Mouse (Mus musculus) embryo, embryonic 9.5 days (tissue): ENCODE results near the gene Kif26a.
A peak's percentile ranks its signal among the peaks of the same experiment; 100 is the strongest.

Experiments used
- DNase-seq: peaks from one replicate; pipeline ENCODE4 v3.0.0-alpha.2; 2017; ENCODE audit errors: extremely low spot score

Kif26a gene

DNA sequence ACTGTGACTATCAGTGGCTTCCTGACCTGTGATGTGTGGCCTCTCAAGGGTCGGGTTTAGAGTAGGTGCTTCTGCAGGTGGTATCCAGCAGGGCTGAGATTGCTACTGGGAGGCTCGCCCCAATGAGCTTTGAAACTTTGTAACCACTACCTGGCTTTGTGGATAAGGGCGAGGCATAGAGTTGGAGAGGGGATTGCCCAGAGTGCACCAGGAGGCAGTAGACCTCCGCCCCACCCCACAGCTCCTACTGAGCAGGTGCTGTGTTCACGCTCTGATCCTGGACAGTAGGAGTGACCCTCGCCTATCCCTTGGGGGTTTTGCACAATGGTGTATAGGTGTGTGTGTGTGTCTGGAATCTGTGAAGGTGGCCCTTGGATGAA is 18.8 kb downstream of the Kif26a start:
- no peak for DNase-seq

- no peak for DNase-seq
Observed at GRCm38 (mm10) chr12:112169240-112169639, 23.2 kb downstream of the Kif26a start.

DNA sequence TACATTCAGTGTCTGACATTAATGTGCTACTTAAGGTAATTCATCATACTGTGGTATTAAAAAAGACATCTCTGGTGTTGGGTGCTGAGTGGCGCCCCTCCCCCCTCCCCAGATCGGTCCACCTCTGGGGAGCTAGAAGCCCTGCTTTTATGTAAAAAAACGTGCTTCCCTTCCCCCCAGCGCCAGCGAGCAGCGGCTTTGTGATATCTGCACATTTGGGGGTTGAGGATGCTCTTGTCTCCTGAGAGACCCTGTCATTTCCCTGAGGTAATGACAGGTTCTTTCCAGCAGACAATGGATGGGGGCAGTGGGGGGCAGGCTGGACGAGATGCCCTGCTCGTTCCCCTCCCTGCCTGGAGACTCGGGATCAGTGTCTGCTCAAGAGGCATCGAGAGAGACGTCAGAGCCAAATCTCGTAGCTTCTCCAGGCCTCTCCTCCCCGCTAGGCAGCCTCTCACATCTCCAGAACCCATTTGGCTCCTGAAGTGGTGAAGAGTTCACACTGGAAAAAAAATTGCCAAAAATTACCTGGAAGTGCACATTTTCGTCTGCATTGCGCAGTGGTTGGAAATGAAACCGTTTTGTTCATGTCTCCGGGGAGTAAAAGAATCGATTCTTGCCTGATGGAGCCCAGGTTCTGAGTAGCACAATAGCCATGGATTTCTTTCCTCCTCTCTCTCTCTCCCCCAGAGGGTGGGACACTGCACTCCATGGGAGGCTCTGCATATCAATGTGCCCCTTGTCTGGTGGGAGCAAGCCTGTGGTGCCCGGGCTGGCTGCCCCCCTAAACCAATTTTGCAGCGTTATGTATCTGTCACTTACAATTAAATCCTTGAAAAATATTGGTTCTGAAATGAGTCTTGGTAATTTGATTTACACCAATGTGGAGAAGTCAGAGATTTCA is 24.9 kb downstream of the Kif26a start:
- DNase-seq, result no peak

DNA sequence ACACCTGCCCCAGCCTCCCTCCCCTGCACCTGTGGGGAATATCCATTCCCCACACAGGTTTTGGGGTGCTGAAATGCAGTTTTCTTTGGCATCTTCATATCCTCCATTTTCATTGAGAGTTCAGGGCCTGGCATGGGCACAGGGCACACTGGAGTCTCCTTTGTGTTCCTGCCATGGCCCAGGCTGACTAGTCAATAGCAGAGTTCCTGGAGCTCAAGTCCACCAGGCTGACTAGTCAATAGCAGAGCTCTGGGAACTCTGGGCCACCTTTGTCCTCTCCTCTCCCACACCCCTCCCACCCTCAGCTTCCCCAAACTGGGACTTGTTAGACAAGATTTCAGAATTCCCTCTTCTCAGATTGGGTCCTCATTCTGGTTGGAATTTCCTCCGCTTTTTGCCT is 25.6 kb downstream of the Kif26a start:
- no peak for DNase-seq

GRCm38 (mm10) chr12:112172214-112172613 is 26.2 kb downstream of the Kif26a start:
- no peak for DNase-seq

GRCm38 (mm10) chr12:112177679-112178078 is 31.7 kb downstream of the Kif26a start:
- no peak for DNase-seq

DNA sequence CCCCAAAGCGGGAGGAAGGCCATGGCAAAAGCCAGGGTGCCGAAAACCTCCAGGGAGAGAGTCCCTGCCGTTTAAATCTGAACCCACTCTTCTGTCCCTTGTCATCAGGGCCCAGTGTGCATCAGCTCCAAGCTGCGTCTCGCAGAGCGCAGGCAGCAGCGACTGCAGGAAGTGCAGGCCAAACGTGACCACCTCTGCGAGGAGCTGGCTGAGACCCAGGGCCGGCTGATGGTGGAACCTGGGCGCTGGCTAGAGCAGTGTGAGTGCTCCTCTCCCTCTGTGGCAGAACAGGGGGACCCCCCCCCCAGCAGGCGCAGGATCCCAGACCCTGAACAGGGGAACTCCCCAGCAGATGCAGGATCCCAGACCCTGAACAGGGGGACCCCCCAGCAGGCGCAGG is 33.7 kb downstream of the Kif26a start:
- DNase-seq, result no peak

- no peak for DNase-seq
Observed at GRCm38 (mm10) chr12:112181921-112182608, 36.1 kb downstream of the Kif26a start.

- no peak for DNase-seq
Observed at GRCm38 (mm10) chr12:112182609-112182955, 36.6 kb downstream of the Kif26a start.

DNA sequence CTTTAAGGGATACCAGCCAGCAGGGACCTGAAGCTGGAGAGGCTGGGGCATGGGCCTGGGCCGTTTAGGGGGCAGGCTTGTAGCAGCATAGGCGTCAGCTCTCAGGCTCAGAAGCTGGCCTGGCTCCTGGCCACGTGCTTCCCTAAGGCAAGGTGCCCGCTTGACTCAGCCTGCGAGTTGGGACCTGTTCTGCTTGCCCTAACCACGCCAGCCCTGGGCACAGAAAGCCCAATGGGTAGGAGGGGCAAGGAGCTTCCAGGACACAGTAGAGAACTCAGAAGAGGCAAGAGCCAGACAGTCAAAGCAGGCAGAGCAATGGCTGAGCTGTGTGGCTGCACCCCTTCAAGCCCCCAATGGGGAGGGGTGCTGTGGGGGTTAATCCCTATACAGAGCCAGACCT is 37.7 kb downstream of the Kif26a start:
- no peak for DNase-seq

DNA sequence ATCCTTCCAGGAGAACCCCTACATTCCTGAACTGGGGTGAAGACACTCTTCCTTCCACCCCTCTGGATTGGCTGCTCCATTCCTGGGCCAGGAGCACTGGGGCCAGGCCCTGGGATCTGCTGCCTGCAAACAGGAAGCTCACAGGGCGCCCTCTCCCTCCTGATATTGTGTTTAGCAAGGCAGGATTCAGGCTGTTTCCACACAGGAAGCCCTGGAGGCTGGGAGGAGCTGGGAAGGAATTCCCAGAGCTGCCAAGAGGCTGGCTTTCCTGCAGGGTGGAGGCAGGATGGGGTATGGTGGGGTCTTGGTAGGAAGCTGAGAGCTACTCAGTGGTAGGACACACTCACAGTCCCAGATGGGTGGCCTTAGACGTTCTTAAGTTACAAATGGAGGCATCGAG is 38.4 kb downstream of the Kif26a start:
- DNase-seq, result peak; percentile 45

GRCm38 (mm10) chr12:112186899-112187298 is 40.9 kb downstream of the Kif26a start:
- DNase-seq, result no peak

- DNase-seq, result no peak
Observed at GRCm38 (mm10) chr12:112191753-112192152, 45.7 kb downstream of the Kif26a start.

DNA sequence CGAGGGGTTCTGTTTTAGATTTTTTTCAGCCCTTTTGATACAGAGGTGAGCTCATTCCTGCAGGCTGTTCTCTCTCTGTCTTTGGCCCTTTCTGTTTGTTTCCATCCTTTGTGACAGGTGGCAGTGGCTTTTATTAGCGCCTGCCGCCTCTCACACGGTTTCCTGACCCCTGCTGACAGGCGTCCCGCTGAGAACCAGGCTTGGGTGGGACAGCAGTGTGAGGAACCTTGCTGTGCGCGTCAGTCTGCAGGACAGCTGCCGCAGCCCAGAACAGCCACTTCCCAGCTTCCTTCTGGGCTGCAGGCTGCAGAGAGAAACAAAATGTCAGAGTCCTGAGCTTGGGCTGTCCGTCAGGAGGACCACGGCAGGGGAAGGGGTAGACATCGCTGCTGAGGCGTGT is 49.0 kb downstream of the Kif26a start:
- DNase-seq, result no peak

DNA sequence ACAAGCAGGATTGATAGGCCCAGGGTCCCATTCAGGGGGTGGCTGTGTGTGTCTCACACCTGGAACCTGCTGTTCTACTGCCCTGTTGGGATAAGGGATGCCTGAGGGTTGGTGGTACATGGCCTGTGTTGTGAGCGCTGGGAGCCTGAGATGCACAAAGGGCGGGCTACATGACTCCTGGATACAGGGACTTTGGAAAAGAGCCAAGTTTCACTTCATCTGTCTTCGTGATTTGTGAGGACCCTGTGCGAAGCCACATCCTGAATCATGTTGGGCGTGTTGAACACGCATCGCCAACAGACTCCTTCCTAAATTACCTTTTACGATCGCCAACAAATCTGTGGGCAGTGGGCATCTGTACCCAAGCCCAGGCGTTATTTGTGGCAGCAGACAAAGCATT is 50.6 kb downstream of the Kif26a start:
- DNase-seq, result no peak

DNA sequence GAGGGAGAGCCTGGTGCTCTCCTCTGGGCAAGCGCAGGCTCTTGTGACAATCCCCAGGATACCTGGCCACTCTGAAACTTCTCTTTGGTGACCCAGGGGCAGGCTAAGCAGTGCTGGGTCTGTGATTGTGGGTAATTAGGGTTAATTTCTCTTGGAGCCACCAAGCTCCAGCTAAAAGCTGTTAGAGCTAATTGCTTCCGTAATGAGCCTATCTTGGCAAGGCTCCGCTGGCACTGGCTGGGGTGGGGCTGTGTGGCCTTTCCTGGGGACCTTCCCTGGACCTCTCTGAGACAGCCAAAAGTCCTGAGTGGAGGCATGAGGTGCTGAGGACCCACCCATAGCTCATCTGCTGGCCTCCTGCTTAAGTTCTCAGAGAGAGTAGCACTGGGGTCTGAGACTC is 53.4 kb downstream of the Kif26a start:
- DNase-seq, result no peak

- no peak for DNase-seq
Observed at GRCm38 (mm10) chr12:112200045-112200444, 54.0 kb downstream of the Kif26a start.

GRCm38 (mm10) chr12:112207163-112207562 is 61.2 kb downstream of the Kif26a start:
- no peak for DNase-seq

GRCm38 (mm10) chr12:112207734-112208133 is 61.7 kb downstream of the Kif26a start:
- DNase-seq, result no peak

GRCm38 (mm10) chr12:112210622-112211021 is 64.6 kb downstream of the Kif26a start:
- DNase-seq, result no peak

- DNase-seq, result peak; percentile 35
Observed at GRCm38 (mm10) chr12:112214441-112214857, 68.4 kb downstream of the Kif26a start.

DNA sequence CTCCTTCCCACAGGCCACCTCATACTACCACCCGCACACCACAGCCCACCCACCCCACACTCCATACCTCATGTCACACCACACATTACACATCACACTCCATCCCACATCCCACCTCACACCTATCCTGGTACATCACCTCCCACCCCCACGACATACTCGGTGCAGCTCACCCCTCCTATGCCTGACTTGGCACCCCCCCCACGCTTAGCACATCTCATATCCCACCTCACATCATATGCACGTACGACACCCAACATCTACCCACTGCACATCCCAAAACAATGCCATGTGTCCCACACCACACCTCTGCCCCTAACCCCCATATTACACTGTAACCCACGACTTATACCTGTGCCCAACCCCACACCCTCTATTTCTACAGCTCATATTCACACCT is 69.5 kb downstream of the Kif26a start:
- no peak for DNase-seq

GRCm38 (mm10) chr12:112217021-112217420 is 71.0 kb downstream of the Kif26a start:
- no peak for DNase-seq
